Mouse (Mus musculus) midbrain, embryonic 13.5 days (tissue): Measurements from ENCODE around the gene Herc3. TPM values are rescaled to one million over a fixed set of nuclear protein-coding genes. Genes with fewer than 3 reads are reported as not detected.

Experiments
- ATAC-seq: fragments of 200-750 bp; cut with Nextera tagmentation; 2 replicates; pipeline ENCODE4 v1.8.0; 2017; ENCODE audit warnings: mild to moderate bottlenecking, moderate TSS enrichment, moderate library complexity
- H3K27ac ChIP-seq: fragments of 300-500 bp; sonication (generic); 2 replicates; pipeline ENCODE4 v1.5.1; 2015; ENCODE audit warnings: inconsistent platforms, mild to moderate bottlenecking, moderate library complexity
- H3K27me3 ChIP-seq: fragments of 300-500 bp; sonication (generic); 2 replicates; pipeline ENCODE4 v1.6.1; 2015; ENCODE audit warnings: mild to moderate bottlenecking, inconsistent platforms
- H3K36me3 ChIP-seq: fragments of 300-500 bp; sonication (generic); 2 replicates; pipeline ENCODE4 v1.6.1; 2015; ENCODE audit warnings: mild to moderate bottlenecking, inconsistent platforms
- H3K4me1 ChIP-seq: fragments of 300-500 bp; sonication (generic); replicated peaks from 2 replicates; pipeline ENCODE4 v1.6.1; 2015; ENCODE audit warnings: inconsistent platforms
- H3K4me2 ChIP-seq: fragments of 300-500 bp; sonication (generic); replicated peaks from 2 replicates; pipeline ENCODE4 v1.6.1; 2015; ENCODE audit warnings: moderate library complexity, mild to moderate bottlenecking, inconsistent platforms
- H3K4me3 ChIP-seq: fragments of 300-500 bp; sonication (generic); replicated peaks from 2 replicates; pipeline ENCODE4 v1.5.1; 2015; ENCODE audit warnings: mild to moderate bottlenecking, inconsistent platforms
- H3K9ac ChIP-seq: fragments of 300-500 bp; sonication (generic); replicated peaks from 2 replicates; pipeline ENCODE4 v1.6.1; 2015; ENCODE audit warnings: mild to moderate bottlenecking, inconsistent platforms
- H3K9me3 ChIP-seq: fragments of 300-500 bp; sonication (generic); 2 replicates; pipeline ENCODE4 v1.6.1; 2016; ENCODE audit warnings: mild to moderate bottlenecking, inconsistent platforms
- WGBS: fragments of 180-500 bp; shearing (Covaris S2); methylation state at CpG from one replicate; pipeline ENCODE4 v1.1.7; 2015; 5-methylcytosine and 5-hydroxymethylcytosine counted together
- polyA plus RNA-seq: library from polyadenylated mRNA; unstranded; fragments of >200 nt; fragmentation: Nextera tagmentation; extraction: Ambion mirVana; gene quantifications from 2 replicates; pipeline ENCODE4 v1.2.1, GENCODE M21; 2015

Herc3 gene
- polyA plus RNA-seq, 1 experiment from 2014 or later = 19.3 TPM

DNA sequence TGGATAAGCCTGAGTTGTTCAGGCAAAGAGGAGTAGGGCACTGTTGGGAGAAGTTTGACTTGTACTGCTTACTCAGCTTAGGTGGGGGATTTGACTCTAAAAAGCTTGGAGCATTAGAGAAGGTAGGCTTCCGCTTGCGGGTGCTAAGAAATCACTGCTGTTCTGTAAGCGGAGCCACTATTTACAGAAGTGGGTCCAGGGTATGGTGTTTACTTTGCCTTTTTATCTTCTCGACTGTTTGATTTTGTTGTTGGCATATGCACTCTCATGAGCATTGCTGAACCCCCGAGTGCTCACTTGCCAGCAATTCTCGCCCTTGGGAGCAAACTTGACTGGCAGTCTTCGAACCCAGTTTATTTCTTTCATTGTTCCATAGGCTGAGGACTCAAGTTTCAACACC lies 69.3 kb downstream of the Herc3 start:
- WGBS = 90% methylated on average over 7 of the region's 7 CpGs
- ATAC-seq = no peak
- H3K4me3 ChIP-seq = no peak overlapping the region
- no peaks in the 10 kb centered on the region for H3K9me3 ChIP-seq
- peaks cover 18% of the 10 kb centered on the region for H3K4me1 ChIP-seq
- no peak overlapping the region for H3K9ac ChIP-seq
- no peaks in the 10 kb centered on the region for H3K27me3 ChIP-seq
- no peak overlapping the region for H3K4me2 ChIP-seq
- peaks cover 8% of the 10 kb centered on the region; the same call in 1 of the 2 replicates for H3K36me3 ChIP-seq
- no peak overlapping the region for H3K27ac ChIP-seq

DNA sequence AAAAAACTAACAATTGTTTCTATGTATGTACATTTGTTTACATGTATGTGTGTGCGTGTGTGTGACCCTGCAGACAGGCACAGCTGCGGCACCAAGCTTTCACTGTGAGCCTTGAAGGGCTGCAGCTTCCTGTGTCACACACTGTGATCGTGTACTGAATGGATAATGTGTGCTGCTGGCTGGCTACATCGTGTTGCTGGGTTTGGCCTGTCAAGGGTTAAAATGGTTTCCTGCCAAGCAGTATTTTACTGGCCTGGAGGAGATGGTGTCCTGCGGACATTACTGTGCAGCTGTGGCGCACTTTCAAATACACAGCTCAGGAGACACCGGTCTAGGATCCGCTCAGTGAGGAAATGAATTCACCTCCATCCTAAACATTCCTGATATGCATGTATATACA lies 71.9 kb downstream of the Herc3 start:
- Histone ChIP-seq H3K4me2 (peak overlapping the region; percentile 36), H3K27ac (peak overlapping the region; percentile 65), H3K36me3 (peaks cover 15% of the 10 kb centered on the region), H3K4me1 (peaks cover 18% of the 10 kb centered on the region), H3K9me3 (peaks cover 19% of the 10 kb centered on the region), H3K9ac (peak overlapping the region; percentile 32; the same call in 1 of the 2 replicates), H3K27me3 (no peaks in the 10 kb centered on the region), H3K4me3 (no peak overlapping the region)
- 23% methylated on average over 8 of the region's 8 CpGs for WGBS
- peak; percentile 88 for ATAC-seq

DNA sequence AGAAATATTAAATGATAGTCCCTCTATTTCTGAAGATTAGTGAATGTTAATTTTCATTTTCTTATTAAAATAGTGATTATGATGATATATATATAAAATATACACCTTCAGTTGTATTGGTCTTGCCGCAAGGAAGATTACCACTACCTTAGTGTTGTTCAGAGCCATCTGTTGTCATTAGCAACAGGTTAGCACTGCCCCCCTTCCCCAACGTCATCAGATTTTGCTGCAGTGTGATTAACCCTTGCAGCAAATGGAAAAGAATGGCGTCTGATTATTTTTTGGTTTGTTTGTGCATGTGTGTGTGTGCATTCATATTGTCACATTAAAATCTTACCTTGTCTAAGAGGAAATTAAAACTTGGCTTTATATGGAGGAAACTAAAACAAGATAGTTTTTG lies 73.3 kb downstream of the Herc3 start:
- 53% methylated on average over 3 of the region's 3 CpGs for WGBS
- Histone ChIP-seq H3K4me3 (no peak overlapping the region), H3K4me2 (no peak overlapping the region), H3K36me3 (peaks cover 15% of the 10 kb centered on the region), H3K9ac (no peak overlapping the region), H3K4me1 (peaks cover 18% of the 10 kb centered on the region), H3K27me3 (no peaks in the 10 kb centered on the region), H3K9me3 (peaks cover 19% of the 10 kb centered on the region), H3K27ac (no peak overlapping the region)
- ATAC-seq = no peak

DNA sequence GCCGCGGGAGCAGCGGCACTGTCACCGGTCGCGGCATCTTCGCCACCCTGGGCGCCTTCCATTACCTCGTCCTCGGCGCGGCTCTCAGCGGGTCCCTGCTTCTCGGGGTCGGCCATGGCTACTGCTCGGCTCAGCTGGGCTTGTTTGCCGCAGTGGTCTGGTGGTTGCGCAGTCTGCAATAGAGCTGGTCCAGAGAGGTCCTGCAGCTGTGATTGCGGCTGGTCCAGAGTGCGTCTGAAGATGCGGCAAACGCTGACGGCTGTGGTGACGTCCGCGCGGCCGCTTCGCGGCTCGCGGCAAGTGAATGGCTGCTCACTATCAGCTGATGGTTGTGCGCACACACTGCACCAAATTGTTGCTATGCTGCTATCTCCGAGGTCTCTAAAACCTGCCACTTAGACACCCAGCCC lies 75.6 kb downstream of the Herc3 start, which contains the start of gene Nap1l5:
Gene Nap1l5, minus strand, starts transcription at position 225 of the 410 bp plus-strand sequence.
- ATAC-seq = peak; percentile 96
- H3K4me3 ChIP-seq = peak within 1 kb of the TSS; percentile 54
- H3K4me1 ChIP-seq = peaks cover 16% of the 10 kb centered on the region
- H3K9ac ChIP-seq = peak within 1 kb of the TSS; percentile 62
- 45% methylated on average over 34 of the region's 34 CpGs for WGBS
- peak within 1 kb of the TSS; percentile 68 for H3K4me2 ChIP-seq
- peak within 1 kb of the TSS; percentile 75 for H3K27ac ChIP-seq
- peaks cover 15% of the 10 kb centered on the region for H3K36me3 ChIP-seq
- peaks cover 19% of the 10 kb centered on the region for H3K9me3 ChIP-seq
- no peaks in the 10 kb centered on the region for H3K27me3 ChIP-seq

DNA sequence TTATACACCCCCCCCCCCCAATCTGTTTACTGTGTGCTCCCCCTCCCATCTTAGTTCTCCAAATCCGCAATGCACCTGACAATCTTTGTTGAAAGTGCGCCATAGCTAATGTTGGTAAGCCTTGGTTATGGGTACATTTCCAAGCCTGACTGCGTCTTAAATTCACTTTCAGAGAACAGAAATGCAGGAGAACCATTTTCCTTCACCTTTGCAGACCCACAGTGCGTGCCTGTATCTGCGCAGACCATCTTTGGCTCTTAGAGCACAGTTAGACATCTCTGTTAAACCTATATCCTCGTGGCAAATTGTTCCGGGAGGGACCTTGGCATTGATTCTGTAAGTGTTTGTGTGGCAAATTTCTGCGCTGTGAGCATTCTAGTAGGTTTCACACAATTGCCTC lies 76.1 kb downstream of the Herc3 start:
- Histone ChIP-seq H3K9me3 (peaks cover 19% of the 10 kb centered on the region), H3K4me2 (peak overlapping the region; percentile 68), H3K27ac (peak overlapping the region; percentile 75), H3K4me1 (peaks cover 11% of the 10 kb centered on the region), H3K9ac (no peak overlapping the region), H3K36me3 (peaks cover 15% of the 10 kb centered on the region), H3K4me3 (peak overlapping the region; percentile 54), H3K27me3 (no peaks in the 10 kb centered on the region)
- 74% methylated on average over 8 of the region's 8 CpGs for WGBS
- ATAC-seq = no peak

DNA sequence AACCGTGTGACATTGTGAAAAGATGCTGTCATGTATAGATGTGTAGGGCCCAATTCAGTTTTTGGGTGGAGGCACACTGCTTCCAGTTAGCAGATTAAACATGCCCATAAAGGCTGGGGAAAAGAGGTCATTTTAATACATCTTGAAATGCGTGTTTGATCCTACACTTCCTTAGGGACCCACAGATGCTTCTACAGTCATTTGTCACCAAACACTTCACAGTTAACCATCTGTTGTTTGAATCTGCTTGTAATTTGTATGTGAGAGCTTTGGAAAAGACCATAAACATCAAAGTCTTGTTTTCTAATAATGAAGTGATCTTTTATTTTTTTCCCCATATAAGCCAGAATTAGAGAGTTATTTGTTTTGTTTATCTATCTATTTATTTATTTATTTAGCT lies 76.5 kb downstream of the Herc3 start:
- Histone ChIP-seq H3K9me3 (peaks cover 19% of the 10 kb centered on the region), H3K4me3 (no peak overlapping the region), H3K4me1 (peaks cover 10% of the 10 kb centered on the region; the same call in 1 of the 2 replicates), H3K27me3 (no peaks in the 10 kb centered on the region), H3K4me2 (peak overlapping the region; percentile 68), H3K27ac (peak overlapping the region; percentile 75; the same call in 1 of the 2 replicates), H3K36me3 (peaks cover 15% of the 10 kb centered on the region), H3K9ac (no peak overlapping the region)
- ATAC-seq = no peak
- WGBS = 66% methylated on average over 2 of the region's 2 CpGs

DNA sequence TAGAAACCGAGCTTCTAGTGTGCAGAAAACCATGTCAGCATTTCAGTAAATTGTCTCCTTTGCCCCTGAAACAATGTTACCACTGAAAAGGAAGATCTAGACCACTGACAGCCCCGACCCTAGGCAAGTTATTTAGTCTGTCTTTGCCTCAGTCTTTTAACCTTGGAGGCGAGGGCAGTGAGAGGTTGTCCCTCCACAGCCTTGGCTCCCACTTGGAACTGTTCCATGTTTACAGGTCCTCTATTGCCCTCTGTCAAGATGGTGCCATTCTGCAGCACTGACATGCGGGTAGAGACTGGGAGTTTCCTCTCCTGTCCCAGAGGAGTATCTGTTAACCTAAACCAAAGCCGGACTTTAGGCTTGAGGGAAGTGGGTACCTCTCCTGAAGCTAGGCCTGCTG lies 81.6 kb downstream of the Herc3 start:
- Histone ChIP-seq H3K4me2 (no peak overlapping the region), H3K4me3 (no peak overlapping the region), H3K4me1 (no peaks in the 10 kb centered on the region), H3K27ac (no peak overlapping the region), H3K27me3 (no peaks in the 10 kb centered on the region), H3K9me3 (no peaks in the 10 kb centered on the region), H3K36me3 (peaks cover 6% of the 10 kb centered on the region; the same call in 1 of the 2 replicates), H3K9ac (no peak overlapping the region)
- ATAC-seq = no peak
- WGBS = 82% methylated on average over 5 of the region's 5 CpGs

DNA sequence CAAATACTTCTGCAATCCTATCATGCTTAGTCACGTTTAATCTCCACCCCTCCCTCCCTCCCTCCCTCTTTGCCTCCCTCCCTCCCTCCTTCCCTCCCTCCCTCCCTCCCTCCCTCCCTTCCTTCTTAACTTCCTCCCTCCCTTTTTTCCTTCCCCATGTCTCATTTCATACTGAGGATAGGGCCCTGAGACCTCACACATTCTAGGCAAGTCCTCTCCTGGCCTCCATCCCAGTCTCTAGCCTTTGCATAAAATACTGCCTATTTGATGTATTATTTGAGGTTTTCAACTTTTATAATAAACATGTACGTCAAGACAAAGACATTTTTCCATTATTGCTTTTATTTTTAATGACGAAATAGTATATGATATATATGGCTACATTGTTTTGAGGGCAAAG lies 82.3 kb downstream of the Herc3 start:
- Histone ChIP-seq H3K27me3 (no peaks in the 10 kb centered on the region), H3K36me3 (peaks cover 6% of the 10 kb centered on the region; the same call in 1 of the 2 replicates), H3K4me3 (no peak overlapping the region), H3K27ac (no peak overlapping the region), H3K9ac (no peak overlapping the region), H3K4me2 (no peak overlapping the region), H3K4me1 (no peaks in the 10 kb centered on the region), H3K9me3 (no peaks in the 10 kb centered on the region)
- no peak for ATAC-seq
- 75% methylated on average over 3 of the region's 3 CpGs for WGBS

DNA sequence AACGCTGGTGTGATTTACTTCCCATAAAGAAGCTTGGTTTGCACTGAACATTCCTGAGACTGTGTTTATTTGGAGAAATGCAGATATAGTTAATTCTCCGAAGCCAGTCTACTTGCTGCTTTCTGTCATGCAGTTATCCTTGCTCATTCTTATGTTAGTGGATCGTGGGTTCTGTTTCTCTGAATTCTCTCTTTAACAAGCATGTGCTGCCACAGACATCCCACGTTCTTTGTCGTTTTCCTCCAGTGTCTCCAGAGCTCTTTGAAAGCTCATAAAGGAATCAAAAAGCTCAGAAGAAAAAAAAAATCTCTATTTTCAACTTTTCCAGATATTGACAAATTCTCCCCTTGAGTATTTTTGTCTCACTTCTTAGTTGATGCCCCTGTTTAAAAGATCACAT lies 82.7 kb downstream of the Herc3 start:
- Histone ChIP-seq H3K4me1 (no peaks in the 10 kb centered on the region), H3K4me2 (no peak overlapping the region), H3K9ac (no peak overlapping the region), H3K9me3 (no peaks in the 10 kb centered on the region), H3K27me3 (no peaks in the 10 kb centered on the region), H3K36me3 (peaks cover 6% of the 10 kb centered on the region; the same call in 1 of the 2 replicates), H3K4me3 (no peak overlapping the region), H3K27ac (no peak overlapping the region)
- 78% methylated on average over 5 of the region's 5 CpGs for WGBS
- no peak for ATAC-seq

DNA sequence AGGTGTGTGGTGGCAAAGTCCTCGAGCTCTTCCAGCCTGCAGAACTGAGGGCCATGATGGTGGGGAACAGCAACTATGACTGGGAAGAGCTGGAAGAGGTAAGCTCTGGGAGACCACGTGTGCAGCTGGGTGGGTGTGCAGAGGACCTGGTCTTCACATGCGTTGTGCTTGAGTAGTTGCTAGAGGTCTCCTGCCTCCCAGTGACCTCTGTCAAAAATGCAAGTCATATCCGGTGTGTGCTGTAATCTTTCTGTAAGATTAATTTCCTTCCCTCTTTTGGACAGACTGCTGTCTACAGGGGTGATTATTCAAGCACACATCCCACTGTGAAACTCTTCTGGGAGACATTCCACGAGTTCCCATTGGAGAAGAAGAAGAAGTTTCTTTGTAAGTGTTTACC lies 85.2 kb downstream of the Herc3 start:
- Histone ChIP-seq H3K4me3 (no peak overlapping the region), H3K36me3 (peaks cover 11% of the 10 kb centered on the region; the same call in 1 of the 2 replicates), H3K27me3 (no peaks in the 10 kb centered on the region), H3K4me1 (no peaks in the 10 kb centered on the region), H3K4me2 (no peak overlapping the region), H3K9ac (no peak overlapping the region), H3K9me3 (no peaks in the 10 kb centered on the region), H3K27ac (no peak overlapping the region)
- 88% methylated on average over 5 of the region's 5 CpGs for WGBS
- ATAC-seq = no peak

DNA sequence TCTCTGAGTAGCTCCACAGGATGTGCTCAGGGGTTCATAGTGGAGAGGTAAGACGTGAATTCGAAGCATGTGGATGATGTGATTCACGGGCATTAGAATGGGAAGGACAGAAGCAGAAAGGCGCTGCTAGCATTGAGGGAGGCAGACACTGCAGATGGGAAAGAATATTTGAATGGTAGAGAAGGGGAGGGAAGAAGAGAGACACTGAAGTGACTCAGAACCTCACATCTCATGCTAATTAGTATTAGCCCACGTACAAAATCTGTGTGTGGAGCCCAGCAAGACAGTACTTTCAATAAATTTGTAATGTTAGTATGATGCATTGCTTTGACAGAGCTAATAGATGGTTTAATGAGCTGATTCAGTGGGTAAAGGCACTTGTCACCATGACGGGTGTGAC lies 89.5 kb downstream of the Herc3 start:
- no peaks in the 10 kb centered on the region for H3K9me3 ChIP-seq
- H3K4me1 ChIP-seq = no peaks in the 10 kb centered on the region
- WGBS = 82% methylated on average over 6 of the region's 6 CpGs
- H3K27me3 ChIP-seq = no peaks in the 10 kb centered on the region
- no peak overlapping the region for H3K27ac ChIP-seq
- no peak overlapping the region for H3K4me3 ChIP-seq
- no peak for ATAC-seq
- no peak overlapping the region for H3K4me2 ChIP-seq
- H3K9ac ChIP-seq = no peak overlapping the region
- peaks cover 11% of the 10 kb centered on the region; the same call in 1 of the 2 replicates for H3K36me3 ChIP-seq

DNA sequence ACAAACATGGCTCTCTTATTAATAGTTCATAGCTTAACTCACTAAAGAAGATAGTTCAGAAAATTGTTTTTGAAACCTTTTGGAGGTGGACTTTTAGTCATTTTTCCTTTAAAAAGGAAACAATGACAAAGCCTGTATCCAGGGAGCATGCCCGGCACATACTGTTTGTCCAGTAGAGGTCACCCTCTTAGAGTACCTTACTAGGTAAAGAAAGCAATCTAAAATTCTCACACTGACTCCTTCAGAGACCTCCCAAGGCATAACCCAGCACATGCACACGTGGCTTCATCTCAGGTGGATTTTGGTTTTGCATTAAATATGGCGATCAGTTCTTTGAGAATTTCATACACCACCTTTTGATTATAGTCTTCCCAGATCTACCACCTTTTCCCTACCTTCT lies 90.4 kb downstream of the Herc3 start:
- Histone ChIP-seq H3K4me3 (no peak overlapping the region), H3K4me2 (no peak overlapping the region), H3K9ac (no peak overlapping the region), H3K4me1 (no peaks in the 10 kb centered on the region), H3K27ac (no peak overlapping the region), H3K27me3 (no peaks in the 10 kb centered on the region), H3K9me3 (no peaks in the 10 kb centered on the region), H3K36me3 (peaks cover 6% of the 10 kb centered on the region; the same call in 1 of the 2 replicates)
- ATAC-seq = peak; percentile 75
- 48% methylated on average over 3 of the region's 3 CpGs for WGBS

DNA sequence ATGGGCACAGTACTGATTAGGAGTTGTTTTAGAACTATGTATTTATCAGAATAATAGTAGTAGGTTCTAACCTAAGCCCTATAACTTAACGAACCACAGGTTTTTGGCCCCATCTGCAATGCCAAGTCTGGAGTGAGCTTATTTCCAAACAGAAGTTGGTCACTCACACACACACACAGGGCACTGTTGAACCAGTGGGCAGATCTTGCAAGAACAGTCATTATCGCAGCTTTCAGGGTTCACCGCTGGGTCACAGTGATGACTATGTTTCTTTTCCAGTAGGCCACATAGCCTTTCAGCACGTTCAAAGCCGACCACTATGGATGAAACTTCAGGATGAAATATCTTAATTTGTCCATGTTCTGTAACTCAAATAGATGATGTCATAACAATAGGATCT lies 91.2 kb downstream of the Herc3 start:
- no peaks in the 10 kb centered on the region for H3K27me3 ChIP-seq
- H3K36me3 ChIP-seq = peaks cover 5% of the 10 kb centered on the region; the same call in 1 of the 2 replicates
- H3K4me3 ChIP-seq = no peak overlapping the region
- H3K27ac ChIP-seq = no peak overlapping the region
- H3K9me3 ChIP-seq = no peaks in the 10 kb centered on the region
- 0 out of 2 replicates have a peak, but pooled peaks cover 3% of the 10 kb centered on the region for H3K4me1 ChIP-seq
- no peak overlapping the region for H3K9ac ChIP-seq
- 86% methylated on average over 5 of the region's 5 CpGs for WGBS
- H3K4me2 ChIP-seq = no peak overlapping the region
- ATAC-seq = no peak
